Mouse (Mus musculus) liver, adult 10 weeks (tissue): ENCODE measurements around the gene Tex26. TPM values are rescaled to one million over a fixed set of nuclear protein-coding genes. Genes with fewer than 3 reads are reported as not detected.

Experiments used
- polyA plus RNA-seq: library from polyadenylated mRNA; stranded (reverse); fragments of 350-450 nt; fragmentation: Illumina TruSeq; extraction: RNeasy Lipid Tissue Mini Kit (QIAGEN cat#74804); gene quantifications from one replicate; pipeline ENCODE4 v1.2.3, GENCODE M21; 2014; ENCODE audit warnings: low read depth, low replicate concordance

The Tex26 gene
- not detected for polyA plus RNA-seq

DNA sequence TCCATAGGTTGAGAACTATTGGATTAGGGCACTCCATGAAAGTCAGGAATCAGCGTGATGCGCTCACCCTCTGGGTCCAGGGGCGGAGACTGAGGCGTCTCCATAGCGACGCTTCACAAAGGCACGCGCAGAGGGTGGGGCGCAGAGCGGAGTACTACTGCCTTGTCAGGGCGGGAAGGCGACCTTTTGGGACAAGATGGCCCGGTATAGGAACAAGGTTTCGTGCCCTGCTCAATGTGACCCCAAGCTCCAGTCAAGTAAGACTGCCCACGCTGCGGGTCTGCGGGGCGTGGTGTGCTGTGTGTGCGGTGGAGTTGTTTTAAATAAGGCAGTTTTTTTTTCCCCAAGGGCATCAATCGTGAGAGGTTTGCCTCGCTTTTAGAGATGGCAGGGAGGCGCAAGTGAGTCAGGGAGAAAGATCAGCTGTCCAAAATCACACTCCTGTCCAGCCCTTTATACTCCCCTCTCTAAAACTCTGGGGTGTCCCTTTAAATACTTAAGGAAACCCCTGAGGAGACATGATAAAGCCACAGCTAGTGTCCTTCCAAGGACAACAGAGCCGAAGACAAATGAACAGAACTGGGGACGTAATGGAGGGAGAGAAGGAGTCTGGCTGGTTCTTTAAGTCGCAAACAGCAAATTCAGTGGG is at the start of gene Tex26:
Tex26 (plus strand) TSS at position 130 of the 649 bp plus-strand sequence.

DNA sequence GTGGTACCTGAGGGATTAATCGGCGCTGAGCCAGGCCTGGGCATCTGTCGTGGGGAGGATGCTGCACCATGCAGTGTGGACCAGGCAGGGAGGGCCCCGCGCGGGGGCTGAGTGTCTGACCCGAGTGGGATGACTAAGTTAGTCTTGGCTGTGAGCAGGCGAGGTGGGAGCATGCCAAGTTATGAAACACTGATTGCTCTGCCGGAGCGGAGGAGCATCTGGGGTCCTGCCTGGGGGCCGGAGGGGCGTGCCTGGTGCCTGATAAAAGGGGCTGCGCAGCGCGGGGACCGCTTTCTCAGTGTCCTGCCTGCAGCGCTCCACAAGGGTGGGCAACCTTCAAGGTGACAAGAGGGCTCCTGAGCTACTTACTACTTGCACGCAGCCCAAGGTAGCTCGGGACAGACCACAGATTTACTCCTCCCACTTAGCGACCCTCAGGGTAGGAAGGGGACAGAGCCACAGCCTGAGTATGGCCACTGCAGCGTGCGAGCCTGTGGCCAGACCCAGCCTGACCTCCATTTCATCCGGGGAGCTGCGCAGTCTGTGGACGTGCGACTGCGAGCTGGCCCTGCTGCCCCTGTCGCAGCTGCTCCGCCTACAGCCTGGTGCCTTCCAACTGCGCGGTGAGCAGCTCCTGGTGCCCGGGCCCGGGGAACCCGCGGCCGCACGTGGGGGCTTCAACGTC is 27.8 kb upstream of the Tex26 start, which contains the start of gene Medag:
Medag (plus strand) TSS at position 241 of the 685 bp plus-strand sequence.

Other genes starting within 250 kb of the Tex26 start
- 0.64 TPM for gene Alox5ap, start 174.9 kb upstream of the Tex26 start, polyA plus RNA-seq
- gene Medag, start 27.9 kb upstream of the Tex26 start, polyA plus RNA-seq = 0.82 TPM
- not detected for gene Wdr95, start 89.0 kb downstream of the Tex26 start, polyA plus RNA-seq
- gene Hsph1, start 196.7 kb downstream of the Tex26 start, polyA plus RNA-seq = 56.3 TPM
- gene B3glct, start 238.6 kb downstream of the Tex26 start, polyA plus RNA-seq = 1.7 TPM